In genomic region chrX:12122594-12123331, GRCm38 (mm10) we compare ENCODE assay signal across 8 mouse cellular contexts. TPM values are rescaled to one million over a fixed set of nuclear protein-coding genes. Genes with fewer than 3 reads are reported as not detected.
DNase-seq lines count a peak whose midpoint lies in the region; ATAC-seq and TF ChIP-seq lines count a peak whose summit lies in the region.

No protein-coding gene starts in this region.

- H3K36me3 ChIP-seq in liver, embryonic 13.5 days: no peaks in the 10 kb centered on the region
- no peaks in the 10 kb centered on the region for H3K36me3 ChIP-seq in midbrain, postnatal 0 days (ENCODE audit: insufficient read depth, low read length)

- H3K9ac ChIP-seq in liver, embryonic 13.5 days: peak overlapping the region; percentile 41; the same call in 1 of the 2 replicates
- no peak overlapping the region for H3K9ac ChIP-seq in midbrain, postnatal 0 days (replicated peaks; ENCODE audit: low read length, poor library complexity, severe bottlenecking)

- peaks cover 16% of the 10 kb centered on the region for H3K4me1 ChIP-seq in liver, embryonic 13.5 days (replicated peaks)
- H3K4me1 ChIP-seq in midbrain, postnatal 0 days (ENCODE audit: insufficient read depth, low read length): no peaks in the 10 kb centered on the region

- peak overlapping the region; percentile 41 for H3K4me2 ChIP-seq in liver, embryonic 13.5 days
- H3K4me2 ChIP-seq in midbrain, postnatal 0 days (ENCODE audit: low read depth, low read length, poor library complexity, severe bottlenecking): peak overlapping the region; percentile 22

- TF ChIP-seq CTCF in midbrain, postnatal 0 days (IDR thresholded peaks at IDR 0.05): no peak

- peak; percentile 40 for DNase-seq in right cerebral cortex, postnatal 4 days
- DNase-seq in right cerebral cortex, postnatal 36 days (ENCODE audit: low spot score in 2 of 2): no peak
- peak; percentile 48 for DNase-seq in embryo, embryonic 9.5 days (ENCODE audit: extremely low spot score)
- DNase-seq in liver, embryonic 13.5 days: no peak
- peak; percentile 60 for DNase-seq in midbrain, postnatal 0 days (ENCODE audit: low spot score)
- no peak for DNase-seq in urinary bladder, postnatal 14 days (ENCODE audit: low spot score)

- H3K27me3 ChIP-seq in liver, embryonic 13.5 days: peaks cover 59% of the 10 kb centered on the region
- H3K27me3 ChIP-seq in midbrain, postnatal 0 days (ENCODE audit: insufficient read depth, low read length): peaks cover 6% of the 10 kb centered on the region; the same call in 1 of the 2 replicates

- no peak overlapping the region for H3K4me3 ChIP-seq in liver, embryonic 13.5 days (replicated peaks)
- H3K4me3 ChIP-seq in midbrain, postnatal 0 days (ENCODE audit: low read depth, low read length): no peak overlapping the region

- WGBS in liver, embryonic 13.5 days (ENCODE audit: insufficient replicate concordance): 10% methylated on average over 20 of the region's 21 CpGs
- 21% methylated on average over 20 of the region's 21 CpGs for WGBS in midbrain, postnatal 0 days

- H3K27ac ChIP-seq in liver, embryonic 13.5 days: peak overlapping the region; percentile 50
- no peak overlapping the region for H3K27ac ChIP-seq in midbrain, postnatal 0 days (ENCODE audit: low read depth, low read length)

- ATAC-seq in hematopoietic stem cell, adult 5-6 weeks (replicated peaks in 1 of 2; ENCODE audit: insufficient read depth in 1 of 2, low FRiP score in 2 of 2, low TSS enrichment in 1 of 2, low read depth in 1 of 2, poor library complexity in 2 of 2, severe bottlenecking in 2 of 2): peak; percentile 62 to 83
- peak; percentile 60 for ATAC-seq in liver, embryonic 13.5 days (ENCODE audit: low read depth)
- no peak for ATAC-seq in midbrain, postnatal 0 days (ENCODE audit: low FRiP score)
- no peak for ATAC-seq in frontal cortex, adult (ENCODE audit: low TSS enrichment)

- H3K9me3 ChIP-seq in liver, embryonic 13.5 days (replicated peaks): no peaks in the 10 kb centered on the region
- no peaks in the 10 kb centered on the region for H3K9me3 ChIP-seq in midbrain, postnatal 0 days (ENCODE audit: low read length)

RNA-seq across cellular contexts. Expression of gene Bcor, which starts 37.4 kb away (rescaled TPM):
- total RNA-seq in hematopoietic stem cell, adult 5-6 weeks (2017): 41.1 and 42.0 TPM in 2 replicates
- polyA plus RNA-seq in liver, embryonic 13.5 days (2015; fragmentation: Nextera tagmentation; extraction: Ambion mirVana): 3.8 and 4.2 TPM in 2 replicates
- 28.6 and 45.5 TPM in 2 replicates for total RNA-seq in midbrain, postnatal 0 days (2014; rRNA removed)
- 11.7 and 12.9 TPM in 2 replicates for polyA plus RNA-seq in midbrain, postnatal 0 days (2015; fragmentation: Nextera tagmentation; extraction: Ambion mirVana)

Comparison
In these comparisons a context has a peak if more than half of its experiments do, and no peak if none do; other contexts are left out.
1. DNase-seq: peak in right cerebral cortex, postnatal 4 days (single experiment), embryo, embryonic 9.5 days (single experiment) and midbrain, postnatal 0 days (single experiment); none in right cerebral cortex, postnatal 36 days (0 of 2), liver, embryonic 13.5 days (single experiment) and urinary bladder, postnatal 14 days (single experiment).
2. ATAC-seq: peak in hematopoietic stem cell, adult 5-6 weeks (2 of 2) and liver, embryonic 13.5 days (single experiment); none in midbrain, postnatal 0 days (single experiment) and frontal cortex, adult (single experiment).